Mouse (Mus musculus): ENCODE results near the gene Def8.
"Not testable (repeated sequence)": the region's sequence is repeated elsewhere in the genome, so short reads cannot be mapped to it uniquely, and the experiment has no call there.

Def8 gene

GRCm38 (mm10) chr8:123433241-123433974 lies 10.1 kb downstream of the Def8 start:
- not testable (repeated sequence) for DNase-seq (ENCODE audit: low spot score)

- no peak for DNase-seq (ENCODE audit: low spot score)
Measured at GRCm38 (mm10) chr8:123441788-123442187, 18.5 kb downstream of the Def8 start.

GRCm38 (mm10) chr8:123442351-123442750 lies 19.0 kb downstream of the Def8 start:
- no peak for DNase-seq (ENCODE audit: low spot score)

- peak; percentile 90 for DNase-seq (ENCODE audit: low spot score)
Measured at GRCm38 (mm10) chr8:123442871-123443575, 19.7 kb downstream of the Def8 start.

GRCm38 (mm10) chr8:123443576-123443921 lies 20.2 kb downstream of the Def8 start:
- DNase-seq (ENCODE audit: low spot score): no peak

GRCm38 (mm10) chr8:123444131-123444530 lies 20.8 kb downstream of the Def8 start:
- DNase-seq (ENCODE audit: low spot score): no peak

GRCm38 (mm10) chr8:123445981-123446380 lies 22.7 kb downstream of the Def8 start:
- DNase-seq (ENCODE audit: low spot score): no peak

GRCm38 (mm10) chr8:123446799-123447198 lies 23.5 kb downstream of the Def8 start:
- DNase-seq (ENCODE audit: low spot score): no peak

GRCm38 (mm10) chr8:123450783-123451182 lies 27.5 kb downstream of the Def8 start:
- no peak for DNase-seq (ENCODE audit: low spot score)

GRCm38 (mm10) chr8:123451747-123452146 lies 28.4 kb downstream of the Def8 start:
- not testable (repeated sequence) for DNase-seq (ENCODE audit: low spot score)

- no peak for DNase-seq (ENCODE audit: low spot score)
Measured at GRCm38 (mm10) chr8:123452149-123452548, 28.8 kb downstream of the Def8 start.

- DNase-seq (ENCODE audit: low spot score): no peak
Measured at GRCm38 (mm10) chr8:123453291-123453690, 30.0 kb downstream of the Def8 start.

- DNase-seq (ENCODE audit: low spot score): no peak
Measured at GRCm38 (mm10) chr8:123453951-123454350, 30.6 kb downstream of the Def8 start.

- DNase-seq (ENCODE audit: low spot score): no peak
Measured at GRCm38 (mm10) chr8:123454559-123454958, 31.2 kb downstream of the Def8 start.

- DNase-seq (ENCODE audit: low spot score): no peak
Measured at GRCm38 (mm10) chr8:123463651-123464050, 40.3 kb downstream of the Def8 start.

- DNase-seq (ENCODE audit: low spot score): no peak
Measured at GRCm38 (mm10) chr8:123467476-123467875, 44.1 kb downstream of the Def8 start.

GRCm38 (mm10) chr8:123472991-123473390 lies 49.7 kb downstream of the Def8 start:
- not testable (repeated sequence) for DNase-seq (ENCODE audit: low spot score)

GRCm38 (mm10) chr8:123474549-123474948 lies 51.2 kb downstream of the Def8 start:
- DNase-seq (ENCODE audit: low spot score): not testable (repeated sequence)

- DNase-seq (ENCODE audit: low spot score): no peak
Measured at GRCm38 (mm10) chr8:123476911-123477736, 53.8 kb downstream of the Def8 start.

- peak; percentile 95 for DNase-seq (ENCODE audit: low spot score)
Measured at GRCm38 (mm10) chr8:123477737-123478258, 54.5 kb downstream of the Def8 start, which contains the start of gene Afg3l1. Gene Afg3l1, plus strand, starts transcription at chr8:123477903.

GRCm38 (mm10) chr8:123478456-123479218 lies 55.3 kb downstream of the Def8 start:
- peak; percentile 25 for DNase-seq (ENCODE audit: low spot score)

- no peak for DNase-seq (ENCODE audit: low spot score)
Measured at GRCm38 (mm10) chr8:123482627-123483026, 59.3 kb downstream of the Def8 start.
